Mouse (Mus musculus) heart, embryonic 16.5 days (tissue): ENCODE results near the gene Tap2. TPM values are rescaled to one million over a fixed set of nuclear protein-coding genes. Genes with fewer than 3 reads are reported as not detected.

Experiments
- ATAC-seq: fragments of 200-750 bp; cut with Nextera tagmentation; replicated peaks from 2 replicates; pipeline ENCODE4 v1.8.0; 2017; ENCODE audit warnings: moderate number of reproducible peaks; ENCODE audit not compliant: insufficient read depth, low FRiP score; ENCODE audit errors: extremely low read depth
- H3K27ac ChIP-seq: fragments of 300-500 bp; sonication (generic); 2 replicates; pipeline ENCODE4 v1.5.1; 2014; ENCODE audit warnings: mild to moderate bottlenecking, low read length, control low read depth, moderate library complexity
- H3K27me3 ChIP-seq: fragments of 300-500 bp; sonication (generic); 2 replicates; pipeline ENCODE4 v1.6.1; 2014; ENCODE audit warnings: low read length, mixed read lengths; ENCODE audit not compliant: control insufficient read depth, insufficient read depth
- H3K36me3 ChIP-seq: fragments of 300-500 bp; sonication (generic); 2 replicates; pipeline ENCODE4 v1.6.1; 2014; ENCODE audit not compliant: control insufficient read depth, insufficient read depth
- H3K4me1 ChIP-seq: fragments of 300-500 bp; sonication (generic); 2 replicates; pipeline ENCODE4 v1.6.1; 2014; ENCODE audit warnings: low read length, mixed read lengths; ENCODE audit not compliant: control insufficient read depth, insufficient read depth
- H3K4me2 ChIP-seq: fragments of 300-500 bp; sonication (generic); 2 replicates; pipeline ENCODE4 v1.6.1; 2014; ENCODE audit warnings: low read depth, mild to moderate bottlenecking, control low read depth, low read length
- H3K4me3 ChIP-seq: fragments of 300-500 bp; sonication (generic); 2 replicates; pipeline ENCODE4 v1.5.1; 2014; ENCODE audit warnings: mild to moderate bottlenecking, control low read depth, low read length
- H3K9ac ChIP-seq: fragments of 300-500 bp; sonication (generic); 2 replicates; pipeline ENCODE4 v1.6.1; 2014; ENCODE audit warnings: low read length, control low read depth
- H3K9me3 ChIP-seq: fragments of 300-500 bp; sonication (generic); replicated peaks from 2 replicates; pipeline ENCODE4 v1.6.1; 2016; ENCODE audit warnings: low read length; ENCODE audit not compliant: control insufficient read depth
- WGBS: fragments of 180-500 bp; shearing (Covaris S2); extraction: QIAGEN DNeasy Blood & Tissue Kit; methylation state at CpG from one replicate; pipeline ENCODE4 v1.1.7; 2014; 5-methylcytosine and 5-hydroxymethylcytosine counted together
- polyA plus RNA-seq: library from polyadenylated mRNA; unstranded; fragments of >200 nt; fragmentation: Nextera tagmentation; extraction: Ambion mirVana; gene quantifications from 2 replicates; pipeline ENCODE4 v1.2.1, GENCODE M21; 2015

Tap2 gene
- polyA plus RNA-seq, 1 experiment from 2014 or later, result 21.4 TPM

GRCm38 (mm10) chr17:34261502-34261901 lies 58.2 kb downstream of the Tap2 start:
- H3K9me3 ChIP-seq, result no peaks in the 10 kb centered on the region
- 13% methylated on average over 4 of the region's 4 CpGs for WGBS
- H3K9ac ChIP-seq, result no peak overlapping the region
- H3K27me3 ChIP-seq, result peaks cover 13% of the 10 kb centered on the region
- 0 out of 2 replicates have a peak overlapping the region, but pooled peaks have one; percentile 9 for H3K27ac ChIP-seq
- no peaks in the 10 kb centered on the region for H3K36me3 ChIP-seq
- no peak overlapping the region for H3K4me3 ChIP-seq
- no peak overlapping the region for H3K4me2 ChIP-seq
- ATAC-seq, result peak; percentile 69
- peaks cover 10% of the 10 kb centered on the region; the same call in 1 of the 2 replicates for H3K4me1 ChIP-seq

GRCm38 (mm10) chr17:34263068-34263467 lies 59.7 kb downstream of the Tap2 start:
- H3K4me1 ChIP-seq, result peaks cover 10% of the 10 kb centered on the region; the same call in 1 of the 2 replicates
- H3K4me3 ChIP-seq, result peak overlapping the region; percentile 65
- no peaks in the 10 kb centered on the region for H3K36me3 ChIP-seq
- no peaks in the 10 kb centered on the region for H3K9me3 ChIP-seq
- peaks cover 13% of the 10 kb centered on the region for H3K27me3 ChIP-seq
- peak overlapping the region; percentile 99 for H3K4me2 ChIP-seq
- WGBS, result under 1% methylated on average over 8 of the region's 8 CpGs
- H3K9ac ChIP-seq, result peak overlapping the region; percentile 61
- peak; percentile 71 for ATAC-seq
- no peak overlapping the region for H3K27ac ChIP-seq

GRCm38 (mm10) chr17:34263811-34264371 lies 60.6 kb downstream of the Tap2 start:
- H3K9me3 ChIP-seq, result no peaks in the 10 kb centered on the region
- peak overlapping the region; percentile 99 for H3K4me2 ChIP-seq
- no peak for ATAC-seq
- H3K27ac ChIP-seq, result no peak overlapping the region
- H3K36me3 ChIP-seq, result no peaks in the 10 kb centered on the region
- 6% methylated on average over 14 of the region's 14 CpGs for WGBS
- H3K9ac ChIP-seq, result peak overlapping the region; percentile 61; the same call in 1 of the 2 replicates
- peak overlapping the region; percentile 65 for H3K4me3 ChIP-seq
- peaks cover 10% of the 10 kb centered on the region; the same call in 1 of the 2 replicates for H3K4me1 ChIP-seq
- peaks cover 13% of the 10 kb centered on the region for H3K27me3 ChIP-seq

- Histone ChIP-seq H3K27me3 (peaks cover 13% of the 10 kb centered on the region), H3K9ac (peak overlapping the region; percentile 76)
- no peak for ATAC-seq
These were observed 61.4 kb downstream of the Tap2 start for GRCm38 (mm10) chr17:34264452-34265351.

More at GRCm38 (mm10) chr17:34264452-34265351, 61.4 kb downstream of the Tap2 start:
- no peaks in the 10 kb centered on the region for H3K36me3 ChIP-seq
- H3K4me1 ChIP-seq, result peaks cover 10% of the 10 kb centered on the region; the same call in 1 of the 2 replicates
- peak overlapping the region; percentile 99 for H3K4me2 ChIP-seq
- peak overlapping the region; percentile 65 for H3K4me3 ChIP-seq
- H3K9me3 ChIP-seq, result no peaks in the 10 kb centered on the region
- under 1% methylated on average over 93 of the region's 93 CpGs for WGBS
- no peak overlapping the region for H3K27ac ChIP-seq

Other genes starting within 250 kb of the Tap2 start
- 39.7 and 42.5 TPM in 2 replicates for gene Vps52, start 247.7 kb upstream of the Tap2 start, polyA plus RNA-seq
- 873 and 901 TPM in 2 replicates for gene Rps18, start 247.5 kb upstream of the Tap2 start, polyA plus RNA-seq
- 66.0 and 100 TPM in 2 replicates for gene H2-K1, start 203.2 kb upstream of the Tap2 start, polyA plus RNA-seq
- gene Ring1, start 178.8 kb upstream of the Tap2 start, polyA plus RNA-seq, result 13.0 and 13.7 TPM in 2 replicates
- 53.0 and 59.1 TPM in 2 replicates for gene H2-Ke6, start 175.5 kb upstream of the Tap2 start, polyA plus RNA-seq
- gene Slc39a7, start 171.8 kb upstream of the Tap2 start, polyA plus RNA-seq, result 108 and 119 TPM in 2 replicates
- 33.7 and 34.5 TPM in 2 replicates for gene Rxrb, start 171.7 kb upstream of the Tap2 start, polyA plus RNA-seq
- 1.1 and 1.2 TPM in 2 replicates for gene Col11a2, start 164.1 kb upstream of the Tap2 start, polyA plus RNA-seq
- 0.97 and 3.1 TPM in 2 replicates for gene H2-Oa, start 111.2 kb upstream of the Tap2 start, polyA plus RNA-seq
- gene H2-DMa, start 84.0 kb upstream of the Tap2 start, polyA plus RNA-seq, result 10.9 and 13.8 TPM in 2 replicates
- gene Brd2, start 80.9 kb upstream of the Tap2 start, polyA plus RNA-seq, result 69.4 and 71.9 TPM in 2 replicates
- gene H2-DMb2, start 60.2 kb upstream of the Tap2 start, polyA plus RNA-seq, result 2.5 and 6.1 TPM in 2 replicates
- 2.3 and 4.0 TPM in 2 replicates for gene H2-DMb1, start 50.5 kb upstream of the Tap2 start, polyA plus RNA-seq
- gene Tap1, start 16.0 kb upstream of the Tap2 start, polyA plus RNA-seq, result 5.7 and 11.1 TPM in 2 replicates
- 15.0 and 32.2 TPM in 2 replicates for gene Psmb9, start 15.8 kb upstream of the Tap2 start, polyA plus RNA-seq
- 31.8 and 87.6 TPM in 2 replicates for gene Psmb8, start 5.8 kb upstream of the Tap2 start, polyA plus RNA-seq
- gene H2-Ob, start 35.4 kb downstream of the Tap2 start, polyA plus RNA-seq, result 0.17 and 0.24 TPM in 2 replicates
- gene H2-Ab1, start 54.2 kb downstream of the Tap2 start, polyA plus RNA-seq, result 79.1 and 172 TPM in 2 replicates
- 35.2 and 72.7 TPM in 2 replicates for gene H2-Aa, start 84.3 kb downstream of the Tap2 start, polyA plus RNA-seq
- gene H2-Eb1, start 102.3 kb downstream of the Tap2 start, polyA plus RNA-seq, result 20.8 and 54.0 TPM in 2 replicates
- 0.11 and 0.42 TPM in 2 replicates for gene H2-Eb2, start 122.1 kb downstream of the Tap2 start, polyA plus RNA-seq
- gene Btnl2, start 151.3 kb downstream of the Tap2 start, polyA plus RNA-seq, result 0.09 TPM in 1 of 2 replicates, not detected in the other
- 0.18 TPM in 1 of 2 replicates, not detected in the other for gene Btnl1, start 173.6 kb downstream of the Tap2 start, polyA plus RNA-seq
- not detected in 2 replicates for gene BC051142, start 195.3 kb downstream of the Tap2 start, polyA plus RNA-seq